Mouse (Mus musculus) ES-Bruce4 (cell line): ENCODE data around the gene Dpy19l1. TPM values are rescaled to one million over a fixed set of nuclear protein-coding genes. Genes with fewer than 3 reads are reported as not detected.

Source experiments
- H3K27ac ChIP-seq: 2 replicates; pipeline ENCODE4 v1.5.1; 2012; ENCODE audit warnings: low read length, inconsistent platforms; ENCODE audit not compliant: insufficient read depth
- H3K27me3 ChIP-seq: 2 replicates; pipeline ENCODE4 v1.6.1; 2012; ENCODE audit warnings: mild to moderate bottlenecking, low read length, inconsistent platforms; ENCODE audit not compliant: control insufficient read depth, poor library complexity, insufficient read depth, severe bottlenecking
- H3K36me3 ChIP-seq: 2 replicates; pipeline ENCODE4 v1.6.1; 2012; ENCODE audit warnings: inconsistent platforms, mild to moderate bottlenecking, low read length, moderate library complexity; ENCODE audit not compliant: control insufficient read depth, poor library complexity, insufficient read depth, severe bottlenecking
- H3K4me1 ChIP-seq: one replicate; pipeline ENCODE4 v1.8.1; 2011; ENCODE audit warnings: low read length; ENCODE audit not compliant: control insufficient read depth, insufficient read depth
- H3K4me3 ChIP-seq: 2 replicates; pipeline ENCODE4 v1.5.1; 2011; ENCODE audit warnings: low read depth, mild to moderate bottlenecking, low read length
- H3K9ac ChIP-seq: 2 replicates; pipeline ENCODE4 v1.6.1; 2012; ENCODE audit warnings: low read depth, mild to moderate bottlenecking, inconsistent platforms; ENCODE audit not compliant: poor library complexity, severe bottlenecking
- H3K9me3 ChIP-seq: replicated peaks from 2 replicates; pipeline ENCODE4 v1.6.1; 2012; ENCODE audit warnings: mild to moderate bottlenecking, low read length, inconsistent platforms; ENCODE audit not compliant: control insufficient read depth, poor library complexity, insufficient read depth, severe bottlenecking
- CTCF ChIP-seq: IDR thresholded peaks from one replicate; pipeline ENCODE4 v1.8.1; 2011; ENCODE audit warnings: low read depth, low read length
- EP300 ChIP-seq: IDR thresholded peaks from 2 replicates; pipeline ENCODE4 v1.6.1; 2011; ENCODE audit warnings: low read depth, low read length; ENCODE audit not compliant: insufficient read depth
- POLR2A ChIP-seq: IDR thresholded peaks from one replicate; pipeline ENCODE4 v1.8.1; 2011; ENCODE audit warnings: low read length; ENCODE audit not compliant: insufficient read depth
- polyA plus RNA-seq: library from polyadenylated mRNA; stranded (reverse); fragments of >200 nt; gene quantifications from 2 replicates; pipeline ENCODE4 v1.2.4, GENCODE M21; 2011; ENCODE audit warnings: low read depth; ENCODE audit not compliant: missing spikeins, insufficient read depth, insufficient read length

The Dpy19l1 gene
- polyA plus RNA-seq, 1 experiment: 39.7 TPM

- H3K9ac ChIP-seq: no peak overlapping the region
- H3K27ac ChIP-seq: no peak overlapping the region
- no peaks in the 10 kb centered on the region for H3K36me3 ChIP-seq
- no peak overlapping the region for H3K4me3 ChIP-seq
- H3K27me3 ChIP-seq: no peaks in the 10 kb centered on the region
- H3K4me1 ChIP-seq: no peaks in the 10 kb centered on the region
- H3K9me3 ChIP-seq: no peaks in the 10 kb centered on the region
- TF ChIP-seq POLR2A: no peak
- no peak for TF ChIP-seq EP300
- TF ChIP-seq CTCF: no peak
Measured at GRCm38 (mm10) chr9:24466649-24467048, 36.3 kb downstream of the Dpy19l1 start.

- Histone ChIP-seq H3K4me3 (no peak overlapping the region), H3K36me3 (no peaks in the 10 kb centered on the region), H3K27ac (no peak overlapping the region), H3K9me3 (no peaks in the 10 kb centered on the region), H3K4me1 (no peaks in the 10 kb centered on the region), H3K27me3 (no peaks in the 10 kb centered on the region), H3K9ac (no peak overlapping the region)
- TF ChIP-seq POLR2A: no peak
- TF ChIP-seq EP300: no peak
- no peak for TF ChIP-seq CTCF
Measured at GRCm38 (mm10) chr9:24461379-24461961, 41.5 kb downstream of the Dpy19l1 start.

GRCm38 (mm10) chr9:24453833-24454232, 49.1 kb downstream of the Dpy19l1 start:
- Histone ChIP-seq H3K27ac (no peak overlapping the region), H3K4me3 (no peak overlapping the region), H3K9ac (no peak overlapping the region), H3K36me3 (peaks cover 4% of the 10 kb centered on the region; the same call in 1 of the 2 replicates), H3K27me3 (no peaks in the 10 kb centered on the region), H3K4me1 (no peaks in the 10 kb centered on the region), H3K9me3 (no peaks in the 10 kb centered on the region)
- TF ChIP-seq POLR2A (no peak), CTCF (no peak)

- Histone ChIP-seq H3K27ac (no peak overlapping the region), H3K9ac (no peak overlapping the region), H3K9me3 (no peaks in the 10 kb centered on the region), H3K4me3 (no peak overlapping the region), H3K27me3 (no peaks in the 10 kb centered on the region), H3K36me3 (peaks cover 4% of the 10 kb centered on the region; the same call in 1 of the 2 replicates), H3K4me1 (no peaks in the 10 kb centered on the region)
- TF ChIP-seq CTCF (no peak), EP300 (no peak), POLR2A (no peak)
Measured at GRCm38 (mm10) chr9:24450976-24451375, 52.0 kb downstream of the Dpy19l1 start.

GRCm38 (mm10) chr9:24450524-24450923, 52.4 kb downstream of the Dpy19l1 start:
- Histone ChIP-seq H3K27ac (no peak overlapping the region), H3K36me3 (peaks cover 4% of the 10 kb centered on the region; the same call in 1 of the 2 replicates), H3K9ac (no peak overlapping the region), H3K27me3 (no peaks in the 10 kb centered on the region), H3K4me1 (no peaks in the 10 kb centered on the region), H3K4me3 (no peak overlapping the region), H3K9me3 (no peaks in the 10 kb centered on the region)
- TF ChIP-seq EP300 (no peak), CTCF (no peak), POLR2A (no peak)

GRCm38 (mm10) chr9:24434901-24435300, 68.0 kb downstream of the Dpy19l1 start:
- Histone ChIP-seq H3K4me1 (no peaks in the 10 kb centered on the region), H3K9ac (no peak overlapping the region), H3K36me3 (peaks cover 2% of the 10 kb centered on the region), H3K4me3 (no peak overlapping the region), H3K27ac (no peak overlapping the region), H3K27me3 (no peaks in the 10 kb centered on the region), H3K9me3 (no peaks in the 10 kb centered on the region)
- no peak for TF ChIP-seq POLR2A
- no peak for TF ChIP-seq CTCF
- no peak for TF ChIP-seq EP300
